Mouse (Mus musculus) adrenal gland, adult 2 months (tissue): ENCODE results near the gene Slc38a4. TPM values are rescaled to one million over a fixed set of nuclear protein-coding genes. Genes with fewer than 3 reads are reported as not detected.

Experiments
- DNase-seq: peaks from one replicate; pipeline ENCODE4 v3.0.0; 2021
- polyA plus RNA-seq: library from polyadenylated mRNA; depleted of rRNA; stranded (reverse); fragments of >200 nt; gene quantifications from 2 replicates; pipeline ENCODE4 v1.2.3, GENCODE M21; 2012
- total RNA-seq, 2 experiments: library from RNA; stranded (reverse); gene quantifications; 2 replicates each; pipeline ENCODE4 v1.2.3; 2021

Gene Slc38a4
- total and polyA plus RNA-seq, 3 experiments, result 1.8 to 7.2 (median 4.3) TPM

GRCm38 (mm10) chr15:97017195-97017594, 38.6 kb downstream of the Slc38a4 start:
- no peak for DNase-seq

DNA sequence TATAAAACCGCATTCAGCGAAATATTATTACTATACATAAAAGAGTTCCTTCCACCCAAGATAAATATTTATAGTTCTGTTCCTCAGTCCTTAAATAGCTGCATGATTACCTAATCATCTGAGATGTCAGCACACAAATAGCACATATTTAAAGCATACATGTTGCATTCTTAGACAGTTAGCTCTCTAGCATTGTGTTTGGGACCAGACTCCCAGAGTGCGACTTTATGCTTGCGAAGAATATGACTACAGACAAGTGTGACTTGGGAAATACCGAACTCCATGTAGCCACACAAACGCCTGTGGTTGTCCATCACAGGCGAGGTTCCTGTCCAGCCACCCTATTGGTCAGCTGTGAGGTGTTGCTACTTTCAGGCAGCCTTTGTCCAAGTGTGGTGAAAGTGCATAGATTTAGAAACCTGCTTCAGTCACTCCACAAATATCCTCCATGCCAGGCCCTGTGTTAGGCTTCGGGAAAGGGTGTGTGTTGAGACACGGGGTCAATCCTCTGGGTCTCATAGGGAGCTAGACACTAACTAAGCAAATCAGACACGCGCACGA, 40.6 kb downstream of the Slc38a4 start:
- DNase-seq, result no peak

DNA sequence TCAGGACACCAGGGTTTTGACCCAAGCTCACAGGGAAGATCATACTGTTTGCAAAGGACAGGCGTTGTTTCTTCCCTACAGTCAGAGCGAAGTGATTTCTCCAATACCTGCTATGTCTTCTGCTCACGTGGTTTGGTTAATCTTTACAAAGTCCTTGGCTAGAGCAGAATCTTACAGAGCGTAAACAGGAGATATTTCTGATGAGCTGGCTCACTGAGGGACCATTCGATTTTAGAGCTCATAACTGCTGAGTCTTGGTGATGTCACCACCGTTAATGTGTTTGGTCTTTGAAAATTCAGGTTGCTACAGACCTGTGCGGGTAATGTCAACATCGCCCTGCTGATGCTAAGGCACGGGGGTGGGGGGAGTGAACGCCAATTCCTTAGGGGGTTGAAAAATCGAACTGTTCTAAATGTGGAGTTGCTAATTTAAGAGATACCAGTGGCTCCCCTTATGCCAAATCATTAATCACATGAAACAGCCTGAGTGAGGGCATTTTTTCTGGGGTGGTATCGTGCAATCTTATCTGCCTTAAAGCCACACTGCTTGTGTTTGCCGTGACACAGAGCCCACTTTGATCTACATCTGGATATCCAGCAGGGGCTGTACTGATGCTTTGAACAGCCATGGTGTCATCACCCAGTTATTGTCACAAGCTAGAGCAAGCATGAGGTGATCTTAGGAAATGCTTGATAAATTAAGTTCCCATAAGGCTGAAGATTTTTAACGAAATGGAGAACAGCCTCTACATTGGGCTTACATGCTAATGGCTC, 44.0 kb downstream of the Slc38a4 start:
- no peak for DNase-seq

- DNase-seq, result no peak
Measured at GRCm38 (mm10) chr15:97009271-97009670, 46.5 kb downstream of the Slc38a4 start.

DNA sequence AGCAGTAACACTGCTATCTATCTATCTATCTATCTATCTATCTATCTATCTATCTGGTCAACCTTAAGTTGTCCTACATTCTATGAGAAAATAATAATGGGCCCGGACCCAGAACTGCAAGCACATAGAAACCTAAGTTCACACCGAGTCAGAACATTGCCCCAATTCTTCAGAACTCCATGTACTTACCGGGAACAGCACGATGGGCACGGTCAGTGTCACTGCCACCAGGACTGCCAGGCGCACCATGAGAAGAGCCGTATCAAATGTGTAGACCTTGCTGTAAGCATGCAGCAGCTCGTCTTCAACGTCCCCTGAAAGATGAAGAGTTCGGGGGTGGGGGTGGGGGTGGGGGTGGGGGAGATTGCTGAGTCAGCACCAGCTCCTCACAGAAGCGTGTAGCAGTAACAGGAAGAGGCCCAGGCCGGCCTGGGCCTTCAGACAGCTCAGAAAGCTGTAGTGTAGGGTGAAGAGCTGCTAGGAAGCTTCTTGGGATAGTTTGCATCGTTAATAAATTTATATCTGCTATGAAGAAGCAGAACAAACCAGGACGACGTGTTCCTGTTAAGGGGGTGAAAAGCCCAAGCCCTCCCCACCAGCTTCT, 50.0 kb downstream of the Slc38a4 start:
- no peak for DNase-seq

DNA sequence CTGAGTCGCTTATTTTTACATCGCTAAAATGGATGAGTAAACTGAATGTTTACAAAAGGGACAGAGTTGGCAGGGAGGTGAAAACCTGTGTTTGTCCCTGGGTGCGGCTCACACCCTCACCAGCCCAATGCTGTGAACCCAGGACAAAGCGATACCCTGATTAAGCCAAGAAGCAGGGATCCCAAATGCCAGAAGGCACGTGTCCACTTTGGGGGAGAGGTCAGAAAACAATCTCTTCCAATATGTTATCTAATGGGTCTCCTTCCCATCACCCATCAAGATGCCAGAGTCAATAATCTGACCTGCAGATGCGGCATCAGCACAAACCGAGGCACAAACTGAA, 51.3 kb downstream of the Slc38a4 start:
- DNase-seq, result no peak

DNA sequence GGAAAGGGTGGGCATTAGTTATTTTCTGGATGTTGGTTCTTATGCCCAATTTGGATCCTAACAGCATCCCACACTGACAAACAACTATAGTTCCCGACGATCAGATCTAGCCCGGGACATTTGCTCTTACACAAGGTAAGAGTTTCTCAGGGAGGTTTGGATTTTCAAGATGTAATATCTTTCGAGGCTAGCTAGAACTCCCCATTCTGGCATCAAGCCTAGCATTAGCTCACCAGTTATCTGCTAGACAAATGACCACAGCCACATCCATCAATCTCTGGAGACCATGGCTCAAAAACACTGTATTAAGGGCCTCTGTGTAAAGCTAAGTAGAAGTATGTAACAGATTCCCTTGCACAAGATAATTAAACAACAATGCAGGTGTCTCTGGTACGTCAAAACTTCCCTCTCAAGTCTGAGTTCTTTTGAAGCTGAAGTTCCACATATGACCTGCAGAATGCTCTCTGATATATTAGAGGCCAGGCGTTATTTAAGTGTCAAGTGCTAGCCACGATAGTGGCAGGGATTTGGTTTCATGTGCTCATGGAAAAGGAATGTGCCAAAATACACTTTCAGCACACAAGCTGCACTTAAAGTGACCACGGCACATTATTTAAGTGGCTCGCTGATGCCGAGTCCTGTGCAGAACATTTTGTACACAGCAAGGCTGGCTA, 51.8 kb downstream of the Slc38a4 start:
- no peak for DNase-seq

- no peak for DNase-seq
Measured at GRCm38 (mm10) chr15:97003186-97003585, 52.6 kb downstream of the Slc38a4 start.

DNA sequence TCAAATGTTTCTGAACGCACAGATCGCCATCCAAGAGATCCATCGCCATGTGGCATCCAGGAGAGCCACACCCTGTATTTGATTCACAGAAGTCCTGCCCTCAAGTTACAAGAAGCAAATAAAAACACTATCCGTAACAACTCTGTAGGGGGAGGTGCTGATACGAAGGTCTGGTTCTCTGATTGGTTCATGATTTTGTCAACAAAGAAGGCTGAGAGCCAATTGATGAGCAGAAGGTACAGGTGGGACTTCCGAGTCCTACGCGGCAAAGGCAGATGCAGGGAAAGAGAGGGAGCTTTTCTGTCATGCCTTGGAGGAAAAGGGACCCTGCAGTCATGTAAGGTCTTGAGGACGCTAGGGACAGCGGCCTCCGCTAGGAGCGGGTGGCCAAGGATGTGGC, 53.0 kb downstream of the Slc38a4 start:
- DNase-seq, result no peak

DNA sequence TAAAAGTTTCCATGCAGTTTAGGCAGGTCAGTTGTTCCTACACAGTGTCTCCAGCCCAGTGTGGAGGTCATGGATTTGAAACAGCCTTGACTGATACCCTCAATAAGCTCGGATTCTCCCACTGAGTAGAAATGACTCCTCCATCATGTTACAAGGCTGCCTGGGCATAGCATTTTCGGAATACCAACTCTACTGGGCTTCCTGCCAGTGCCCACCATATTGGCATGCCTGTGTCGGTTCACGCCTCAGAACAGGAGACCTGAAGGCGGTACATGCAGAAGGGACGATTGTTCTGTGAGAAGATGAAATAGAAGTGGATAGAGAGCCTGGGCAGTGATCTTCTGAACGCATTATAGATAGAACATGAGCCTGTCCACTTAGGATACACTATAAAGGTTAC, 53.9 kb downstream of the Slc38a4 start:
- no peak for DNase-seq

DNA sequence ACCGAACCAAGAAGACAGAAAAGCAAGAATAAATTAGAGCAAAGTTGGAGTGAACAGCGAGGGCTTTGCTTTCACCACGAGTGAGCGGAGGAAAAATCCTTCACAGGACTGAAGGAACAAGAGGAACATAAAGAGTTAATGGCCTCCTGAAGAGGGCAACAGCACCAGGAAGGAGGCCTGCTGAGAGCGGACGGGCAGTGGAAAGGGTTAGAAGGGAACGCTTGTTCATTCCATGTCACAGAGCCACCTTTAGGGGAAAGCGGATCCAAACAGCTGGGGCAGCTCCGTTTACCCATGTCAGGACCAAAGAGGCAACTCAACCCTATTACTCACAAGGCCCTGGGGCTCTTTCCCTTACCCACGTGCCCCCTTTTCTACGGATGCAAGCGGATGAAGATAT, 54.3 kb downstream of the Slc38a4 start:
- no peak for DNase-seq

GRCm38 (mm10) chr15:97000319-97001251, 55.2 kb downstream of the Slc38a4 start:
- no peak for DNase-seq

DNA sequence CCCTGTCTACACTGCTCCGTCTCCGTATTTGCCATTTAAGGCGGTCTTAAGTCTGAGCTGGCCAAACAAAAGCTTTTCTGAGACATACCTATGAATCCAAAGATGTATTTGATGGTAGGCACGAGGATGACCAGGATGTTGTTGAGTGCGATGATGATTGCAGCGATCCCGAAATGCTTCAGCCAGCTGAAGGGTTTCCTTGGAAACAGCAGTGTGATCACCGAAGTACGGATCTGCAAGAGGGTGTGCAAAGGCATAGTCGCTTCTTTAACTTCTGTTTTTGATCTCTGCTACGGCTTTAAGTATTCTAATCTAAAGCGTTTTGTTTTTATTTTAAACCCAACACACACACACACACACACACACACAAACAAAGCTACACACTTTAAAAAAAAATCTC, 56.4 kb downstream of the Slc38a4 start:
- no peak for DNase-seq

- DNase-seq, result no peak
Measured at GRCm38 (mm10) chr15:96985618-96986017, 70.1 kb downstream of the Slc38a4 start.

- DNase-seq, result no peak
Measured at GRCm38 (mm10) chr15:96983581-96984330, 72.0 kb downstream of the Slc38a4 start.

DNA sequence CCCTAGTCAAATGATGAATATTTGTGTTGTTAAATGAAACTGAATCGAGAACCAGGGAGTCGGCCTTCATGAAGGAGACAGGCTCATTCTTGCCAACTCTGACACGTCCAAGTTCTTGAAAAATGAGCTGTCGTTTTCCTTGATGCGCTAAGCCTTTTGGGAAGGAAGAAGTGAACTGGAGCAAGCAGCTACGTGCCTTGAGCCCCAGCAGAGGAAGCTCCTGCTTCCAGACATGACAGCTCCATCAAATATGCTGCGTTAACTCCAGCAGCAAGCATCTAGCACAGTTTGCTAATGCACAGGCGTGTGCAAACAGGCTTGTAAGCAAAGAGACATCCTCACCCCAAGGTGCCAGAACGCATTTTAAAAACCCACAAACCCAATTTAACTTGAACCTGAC, 80.6 kb downstream of the Slc38a4 start:
- no peak for DNase-seq

GRCm38 (mm10) chr15:96974131-96974530, 81.6 kb downstream of the Slc38a4 start:
- DNase-seq, result no peak

DNA sequence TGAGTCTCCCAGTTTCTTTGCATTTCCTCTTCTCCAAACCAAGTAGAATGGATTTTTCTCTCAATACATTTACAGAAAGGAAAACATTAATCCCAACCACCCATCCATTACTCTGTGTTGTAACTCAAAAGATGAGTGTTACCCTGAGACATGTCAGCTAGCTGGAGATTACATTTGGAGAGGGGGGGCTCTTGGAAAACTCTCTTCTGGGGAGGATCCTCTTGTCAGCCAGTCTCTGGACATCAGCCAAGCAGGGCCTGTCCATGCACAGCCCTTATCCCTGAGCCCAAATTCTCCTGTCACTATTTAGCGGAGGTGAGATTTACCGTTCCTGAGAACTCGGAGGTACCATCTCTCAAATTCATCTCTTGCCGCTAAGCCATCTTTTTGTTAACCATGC, 82.4 kb downstream of the Slc38a4 start:
- DNase-seq, result no peak

- DNase-seq, result no peak
Measured at GRCm38 (mm10) chr15:96972706-96973274, 83.0 kb downstream of the Slc38a4 start.

GRCm38 (mm10) chr15:96971906-96972305, 83.8 kb downstream of the Slc38a4 start:
- no peak for DNase-seq

- no peak for DNase-seq
Measured at GRCm38 (mm10) chr15:96969792-96970191, 86.0 kb downstream of the Slc38a4 start.
